Mouse (Mus musculus): ENCODE results near the gene Lcn6.
"Not testable (repeated sequence)": the region's sequence is repeated elsewhere in the genome, so short reads cannot be mapped to it uniquely, and the experiment has no call there.

The Lcn6 gene

DNA sequence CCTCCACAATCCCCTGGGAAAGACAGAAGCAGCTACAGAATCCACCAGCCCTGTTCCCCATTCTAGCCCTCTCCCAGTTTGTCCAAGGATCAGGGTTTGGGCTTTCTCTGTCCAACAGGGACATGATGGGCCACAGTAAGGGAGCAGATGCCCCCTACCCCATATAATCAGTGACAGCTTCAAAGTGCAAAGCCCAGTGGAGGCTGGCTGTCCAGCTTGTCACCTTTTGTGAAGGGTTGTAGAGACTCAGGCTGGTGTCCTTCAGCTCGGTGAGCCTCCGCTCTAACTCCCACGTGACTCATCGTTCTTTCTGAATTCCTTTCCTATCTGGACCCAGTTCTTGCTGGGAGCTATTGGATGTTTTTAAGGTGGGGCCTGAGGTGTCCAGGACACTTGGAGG is 27.1 kb downstream of the Lcn6 start:
- no peak for DNase-seq (ENCODE audit: low read depth)

DNA sequence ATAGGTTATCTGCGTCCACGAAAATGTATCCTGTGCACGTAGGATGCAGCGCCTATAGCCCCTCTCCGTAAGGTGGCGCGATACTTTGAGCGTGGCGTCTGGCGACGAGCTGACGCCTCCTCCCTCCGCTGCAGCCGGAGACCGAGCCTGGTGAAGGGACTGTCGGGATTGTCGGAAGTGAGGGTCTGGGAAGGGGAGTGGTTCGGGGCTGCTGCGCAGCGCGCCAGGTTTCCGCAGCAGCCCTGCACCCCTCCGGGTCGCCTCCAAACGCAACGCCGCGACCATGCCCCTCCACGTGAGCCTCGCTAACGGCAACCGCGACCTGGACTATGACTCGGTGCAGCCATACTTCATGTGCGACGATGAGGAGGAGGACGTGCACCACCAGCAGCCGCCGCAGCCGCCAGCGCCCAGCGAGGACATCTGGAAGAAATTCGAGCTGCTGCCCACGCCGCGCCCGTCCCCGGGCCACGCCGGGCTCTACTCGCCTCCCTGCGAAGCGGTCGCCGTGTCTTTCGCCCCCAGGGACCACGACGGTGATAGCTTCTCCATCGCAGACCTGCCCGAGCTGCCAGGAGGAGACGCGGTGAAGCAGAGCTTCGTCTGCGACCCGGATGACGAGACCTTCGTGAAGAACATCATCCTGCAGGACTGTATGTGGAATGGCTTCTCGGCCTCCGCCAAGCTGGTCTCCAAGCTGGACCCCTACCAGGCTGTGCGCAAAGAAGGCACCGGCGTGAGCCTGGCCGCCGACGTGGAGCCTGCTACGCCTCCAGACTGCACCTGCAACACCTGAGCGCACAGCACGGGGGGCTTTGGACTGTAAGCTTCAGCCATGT is 30.3 kb downstream of the Lcn6 start, which contains the start of gene Bmyc:
Gene Bmyc, plus strand, starts transcription at position 97 of the 839 bp plus-strand sequence.
- DNase-seq (ENCODE audit: low read depth): peak; percentile 85

DNA sequence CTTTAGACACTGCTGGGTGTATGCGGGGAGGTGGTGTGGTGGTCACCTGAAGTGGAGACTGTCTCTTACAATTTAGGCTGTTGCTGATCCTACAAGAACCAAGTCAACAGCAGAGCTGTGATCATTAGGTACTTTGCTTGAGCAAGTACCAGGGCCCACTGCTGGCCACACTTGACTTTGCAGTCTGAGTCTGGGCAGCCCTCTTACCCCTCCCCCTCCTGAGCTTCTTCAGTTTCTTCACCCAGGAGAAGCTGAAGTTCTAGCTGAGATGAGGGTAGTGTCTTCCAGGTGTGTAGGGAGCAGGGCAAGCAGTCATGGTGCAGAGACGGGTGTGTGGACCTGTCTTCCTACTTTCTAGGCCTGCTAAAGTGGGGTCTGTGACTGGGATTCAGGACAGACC is 31.5 kb downstream of the Lcn6 start:
- peak; percentile 59 for DNase-seq (ENCODE audit: low read depth)

DNA sequence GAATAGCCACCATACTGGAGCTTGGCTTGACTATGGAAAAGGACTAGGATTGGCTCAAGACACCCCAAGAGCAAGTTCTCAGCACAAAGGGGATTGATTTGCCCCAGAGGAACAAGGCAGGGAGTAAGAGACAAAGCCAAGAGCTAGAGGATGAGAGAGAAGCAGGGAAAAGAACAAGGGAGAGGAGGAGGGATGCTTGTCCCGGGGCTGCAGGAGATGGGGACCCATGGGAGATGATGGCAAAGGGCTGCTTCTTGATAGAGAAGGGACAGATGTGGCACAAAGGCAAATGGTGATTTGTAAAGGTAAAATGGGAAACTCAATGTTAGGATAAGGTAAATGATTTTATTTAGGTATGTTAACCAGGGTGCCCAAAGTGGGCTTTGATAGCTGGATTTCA is 32.5 kb downstream of the Lcn6 start:
- not testable (repeated sequence) for DNase-seq (ENCODE audit: low read depth)

DNA sequence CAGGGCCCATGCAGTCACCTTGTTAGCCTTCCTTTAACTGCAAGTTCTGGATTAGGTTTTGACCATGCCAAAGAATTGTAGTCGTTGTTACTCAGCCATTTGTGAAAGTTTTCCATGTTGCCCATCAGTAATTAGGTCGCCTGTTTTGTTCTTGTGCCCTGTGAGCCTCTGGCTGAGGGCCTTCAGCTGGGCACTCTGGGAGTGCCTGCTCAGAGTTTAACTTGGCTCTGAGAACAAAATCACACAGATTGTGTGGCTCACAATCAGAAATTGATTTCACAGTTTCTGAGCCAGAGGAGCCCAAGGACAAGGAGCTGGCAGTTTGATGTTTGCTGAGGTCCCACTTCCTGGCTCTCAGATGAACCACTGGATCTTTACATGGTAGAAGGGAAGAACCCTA is 33.2 kb downstream of the Lcn6 start:
- DNase-seq (ENCODE audit: low read depth): not testable (repeated sequence)

DNA sequence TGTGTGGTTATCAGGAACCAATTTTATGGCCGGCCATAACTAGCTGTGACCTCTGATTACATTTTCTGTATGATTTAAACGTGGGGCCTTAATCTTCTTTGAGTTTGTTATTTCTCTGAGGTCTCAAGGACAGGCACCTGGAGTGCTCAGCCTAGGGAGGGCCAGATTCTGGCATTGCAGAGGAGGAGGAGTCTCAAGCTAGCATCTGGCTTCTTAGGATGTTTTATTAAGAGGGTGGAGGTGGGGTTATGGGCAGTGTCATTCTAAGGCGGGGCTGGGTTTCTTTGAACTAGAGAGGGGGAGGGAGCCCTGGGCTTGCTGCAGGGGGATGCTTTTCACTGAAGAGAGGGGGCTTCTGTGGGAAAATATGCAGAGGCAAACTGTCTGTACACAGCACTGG is 35.1 kb downstream of the Lcn6 start:
- not testable (repeated sequence) for DNase-seq (ENCODE audit: low read depth)

DNA sequence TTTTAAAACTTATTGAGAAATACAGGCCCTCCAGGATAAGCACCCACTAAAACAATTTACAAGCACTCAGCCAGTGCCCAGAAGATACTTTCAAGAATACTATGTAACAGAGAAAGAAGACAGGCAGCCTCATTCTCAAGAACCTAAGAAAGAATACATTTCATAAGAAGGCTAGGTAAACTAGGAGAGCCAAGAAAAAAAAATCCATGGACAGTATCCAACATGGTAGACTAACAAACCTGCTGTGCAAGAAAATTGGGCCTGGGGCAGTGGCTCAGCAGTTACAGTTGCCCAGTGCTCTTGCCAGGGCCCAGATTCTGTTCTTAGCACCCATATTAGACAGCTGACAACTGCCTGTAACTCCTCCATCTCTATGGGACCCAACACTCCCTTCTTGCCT is 40.6 kb downstream of the Lcn6 start:
- no peak for DNase-seq (ENCODE audit: low read depth)
